Mouse (Mus musculus) cortical plate, adult 2 months (tissue): ENCODE results near the gene Fgf10.

Experiments used
- CTCF ChIP-seq: fragments of 200-500 bp; IDR thresholded peaks from 2 replicates; pipeline ENCODE4 v1.5.1; 2011; ENCODE audit warnings: mild to moderate bottlenecking, control low read depth, low read length; ENCODE audit not compliant: insufficient read depth; ENCODE audit errors: extremely low read depth
- POLR2A ChIP-seq: fragments of 200-500 bp; IDR thresholded peaks from 2 replicates; pipeline ENCODE4 v1.6.1; 2011; ENCODE audit warnings: mild to moderate bottlenecking, low read length, control low read depth; ENCODE audit not compliant: insufficient read depth; ENCODE audit errors: extremely low read depth

DNA sequence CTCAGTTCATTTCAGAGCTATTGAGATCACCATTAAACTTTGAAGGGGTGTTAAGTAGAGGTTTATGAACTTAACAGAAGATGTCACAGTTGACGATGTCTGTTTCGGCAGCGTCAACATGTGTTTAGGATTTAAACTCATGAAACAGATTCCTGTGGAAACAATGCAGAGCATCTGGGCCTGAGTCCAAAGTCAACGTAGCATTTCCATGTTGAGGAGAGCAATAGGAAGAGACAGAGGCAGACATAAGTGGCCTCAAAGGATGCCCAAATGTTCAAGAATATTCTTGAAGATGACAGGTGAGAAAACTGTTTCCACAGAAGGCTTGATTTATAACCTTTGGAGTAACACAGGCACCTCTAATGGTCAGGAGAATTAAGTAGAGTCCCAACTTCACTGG lies 84.4 kb downstream of the Fgf10 start:
- TF ChIP-seq POLR2A (no peak), CTCF (no peak)
